Mouse (Mus musculus) CH12.LX (cell line): Measurements from ENCODE around the gene Jak1. TPM values are rescaled to one million over a fixed set of nuclear protein-coding genes. Genes with fewer than 3 reads are reported as not detected.

Source experiments
- DNase-seq: peaks from one replicate; pipeline ENCODE4 v3.0.0-alpha.2; 2013; ENCODE audit errors: extremely low read depth
- H3K27ac ChIP-seq: 2 replicates; pipeline ENCODE4 v1.5.1; 2012; ENCODE audit warnings: low read depth, mild to moderate bottlenecking, control low read depth, moderate library complexity; ENCODE audit not compliant: insufficient read depth
- H3K27me3 ChIP-seq: replicated peaks from 2 replicates; pipeline ENCODE3; 2012; ENCODE audit warnings: inconsistent platforms
- H3K36me3 ChIP-seq, 2 experiments: replicated peaks in 1 of 2; 2 replicates each; pipeline versions ENCODE3 to v1.6.1; 2012; ENCODE audit warnings: inconsistent platforms in 1 of 2, low read length in 1 of 2, mild to moderate bottlenecking in 1 of 2, mixed read lengths in 1 of 2, moderate library complexity in 1 of 2; ENCODE audit not compliant: control insufficient read depth in 1 of 2, insufficient read depth in 1 of 2
- H3K4me1 ChIP-seq, 2 experiments: 2 replicates each; pipeline ENCODE4 v1.6.1; 2012; ENCODE audit warnings: inconsistent platforms in 1 of 2, moderate library complexity in 1 of 2; ENCODE audit not compliant: insufficient read depth in 2 of 2, control insufficient read depth in 1 of 2
- H3K4me2 ChIP-seq: 2 replicates; pipeline ENCODE4 v1.6.1; 2012; ENCODE audit warnings: low read depth, mild to moderate bottlenecking, control low read depth; ENCODE audit not compliant: poor library complexity, insufficient read depth, severe bottlenecking
- H3K4me3 ChIP-seq, 3 experiments: fragments of 150-350 bp in 1 of 3; sonication (generic) in 1 of 3; replicated peaks in 1 of 3; 2 replicates each; pipeline versions ENCODE3 to v1.5.1; 2011 to 2012; ENCODE audit warnings: low read depth in 2 of 3, low read length in 2 of 3, mild to moderate bottlenecking in 2 of 3, moderate library complexity in 2 of 3, control low read depth in 1 of 3, improper control_type of control experiment in 1 of 3, inconsistent platforms in 1 of 3, mixed read lengths in 1 of 3; ENCODE audit not compliant: poor library complexity in 1 of 3
- H3K79me2 ChIP-seq: replicated peaks from 2 replicates; pipeline ENCODE4 v1.6.1; 2012; ENCODE audit warnings: mild to moderate bottlenecking, moderate library complexity; ENCODE audit not compliant: control insufficient read depth, poor library complexity, insufficient read depth, severe bottlenecking; ENCODE audit errors: extremely low read depth
- H3K9ac ChIP-seq: 2 replicates; pipeline ENCODE4 v1.6.1; 2012; ENCODE audit warnings: low read depth, mild to moderate bottlenecking, control low read depth, moderate library complexity; ENCODE audit not compliant: insufficient read depth
- H3K9me3 ChIP-seq: replicated peaks from 2 replicates; pipeline ENCODE3; 2012; ENCODE audit warnings: low read length, inconsistent platforms, mixed read lengths
- BHLHE40 ChIP-seq: IDR thresholded peaks from 2 replicates; pipeline ENCODE4 v1.6.1; 2011; ENCODE audit warnings: mild to moderate bottlenecking, low read depth, low read length, improper control_type of control experiment
- CHD2 ChIP-seq: IDR thresholded peaks from 2 replicates; pipeline ENCODE4 v1.6.1; 2011; ENCODE audit warnings: low read length, improper control_type of control experiment
- EP300 ChIP-seq: IDR thresholded peaks from 2 replicates; pipeline ENCODE4 v1.6.1; 2011; ENCODE audit warnings: low read length, improper control_type of control experiment
- GABPA ChIP-seq: IDR thresholded peaks from 2 replicates; pipeline ENCODE4 v1.6.1; 2012; ENCODE audit warnings: low read depth, low read length, improper control_type of control experiment, inconsistent platforms; ENCODE audit not compliant: insufficient replicate concordance
- KAT2A ChIP-seq: IDR thresholded peaks from 2 replicates; pipeline ENCODE4 v1.6.1; 2012; ENCODE audit warnings: low read length, improper control_type of control experiment, inconsistent platforms; ENCODE audit not compliant: insufficient replicate concordance
- MAFK ChIP-seq: IDR thresholded peaks from 2 replicates; pipeline ENCODE4 v1.6.1; 2011; ENCODE audit warnings: low read length, improper control_type of control experiment; ENCODE audit not compliant: insufficient replicate concordance
- MAX ChIP-seq: IDR thresholded peaks from 2 replicates; pipeline ENCODE4 v1.6.1; 2011; ENCODE audit warnings: low read length, improper control_type of control experiment
- MEF2A ChIP-seq: IDR thresholded peaks from 2 replicates; pipeline ENCODE4 v1.6.1; 2014; ENCODE audit warnings: low read depth, mild to moderate bottlenecking, inconsistent platforms, low read length, improper control_type of control experiment, borderline replicate concordance
- MYC ChIP-seq: IDR thresholded peaks from 2 replicates; pipeline ENCODE4 v1.6.1; 2011; ENCODE audit warnings: low read depth, mild to moderate bottlenecking, improper control_type of control experiment, low read length
- PAX5 ChIP-seq: IDR thresholded peaks from 2 replicates; pipeline ENCODE4 v1.6.1; 2012; ENCODE audit warnings: low read length, inconsistent platforms, mixed read lengths
- RAD21 ChIP-seq: IDR thresholded peaks from 2 replicates; pipeline ENCODE4 v1.6.1; 2011; ENCODE audit warnings: low read depth, mild to moderate bottlenecking, low read length, improper control_type of control experiment, moderate library complexity
- TBP ChIP-seq: conservative IDR thresholded peaks from 2 replicates; pipeline ENCODE4 v1.6.1; 2011; ENCODE audit warnings: low read depth, low read length, improper control_type of control experiment
- UBTF ChIP-seq: IDR thresholded peaks from 2 replicates; pipeline ENCODE4 v1.6.1; 2012; ENCODE audit warnings: low read depth, mild to moderate bottlenecking, inconsistent platforms, low read length, improper control_type of control experiment, moderate library complexity
- USF1 ChIP-seq: IDR thresholded peaks from 2 replicates; pipeline ENCODE4 v1.6.1; 2014; ENCODE audit warnings: low read depth, mild to moderate bottlenecking, inconsistent platforms, low read length, improper control_type of control experiment
- USF2 ChIP-seq: conservative IDR thresholded peaks from 2 replicates; pipeline ENCODE4 v1.6.1; 2011; ENCODE audit warnings: low read depth, low read length, improper control_type of control experiment
- ZKSCAN1 ChIP-seq: IDR thresholded peaks from 2 replicates; pipeline ENCODE4 v1.6.1; 2012; ENCODE audit warnings: low read depth, inconsistent platforms, low read length, improper control_type of control experiment, borderline replicate concordance
- ZMIZ1 ChIP-seq: IDR thresholded peaks from 2 replicates; pipeline ENCODE4 v1.6.1; 2012; ENCODE audit warnings: low read depth, mild to moderate bottlenecking, inconsistent platforms, low read length, improper control_type of control experiment
- dilution Hi-C: fragments of 300-500 bp; cut with MboI; formaldehyde crosslinking; loops from 2 replicates; pipeline ENCODE4 v1.14.3; 2020; ENCODE audit warnings: low sequenced_read_pairs; ENCODE audit not compliant: extremely low pct_unique_long_range_greater_than_20kb, extremely low pct_ligation_motif_present
- in situ Hi-C: fragments of 300-500 bp; cut with MboI; formaldehyde crosslinking; loops from 3 replicates; pipeline ENCODE4 v1.14.3; 2019; ENCODE audit warnings: low sequenced_read_pairs, low pct_ligation_motif_present, low pct_unique_long_range_greater_than_20kb, mixed read lengths
- polyA plus RNA-seq: library from polyadenylated mRNA; unstranded; fragments of >175 nt; gene quantifications from 2 replicates; pipeline ENCODE4 v1.2.1, GENCODE M21; 2012; ENCODE audit warnings: low read depth; ENCODE audit not compliant: insufficient read length
- total RNA-seq, 2 experiments: library from RNA; depleted of rRNA; stranded (reverse); fragments of 300-350 nt in 1 of 2; fragments of >200 nt in 1 of 2; gene quantifications; 2 replicates each; pipeline ENCODE4 v1.2.3; 2012 to 2014

The Jak1 gene
- total and polyA plus RNA-seq, 3 experiments: 28.6 to 51.4 (median 33.9) TPM

GRCm38 (mm10) chr4:101141768-101142167, 123.3 kb downstream of the Jak1 start (continued):
- no peak for TF ChIP-seq KAT2A
- TF ChIP-seq ZKSCAN1: no peak
- TF ChIP-seq PAX5: no peak
- TF ChIP-seq USF2: no peak
- TF ChIP-seq MEF2A: peak; percentile 48; the same call in 1 of the 2 replicates
- TF ChIP-seq RAD21: no peak; the same call in 1 of the 2 replicates
- TF ChIP-seq ZMIZ1: no peak
- peak; percentile 61 for TF ChIP-seq MYC
- TF ChIP-seq MAFK: 0 out of 2 replicates have a peak, but pooled peaks have one; percentile 45
- no peak; the same call in 1 of the 2 replicates for TF ChIP-seq MAX
- TF ChIP-seq GABPA: no peak
- TF ChIP-seq CHD2: no peak

- DNase-seq: no peak
- no peaks in the 10 kb centered on the region for H3K9me3 ChIP-seq
- in situ Hi-C loops (no loop called here), dilution Hi-C loops (no loop called here)
- no peaks in the 10 kb centered on the region for H3K27me3 ChIP-seq
- peak overlapping the region; percentile 56; the same call in 1 of the 2 replicates for H3K4me2 ChIP-seq
- peaks cover 7 to 20% of the 10 kb centered on the region in 2 experiments for H3K4me1 ChIP-seq
- TF ChIP-seq MAX (no peak), BHLHE40 (0 out of 2 replicates have a peak, but pooled peaks have one; percentile 15), USF1 (peak; percentile 33; the same call in 1 of the 2 replicates), EP300 (no peak)
- H3K36me3 ChIP-seq: no peaks in the 10 kb centered on the region
- no peak overlapping the region for H3K27ac ChIP-seq
- no peaks in the 10 kb centered on the region for H3K79me2 ChIP-seq
- no peak overlapping the region for H3K9ac ChIP-seq
- H3K4me3 ChIP-seq: no peak overlapping the region
Observed at GRCm38 (mm10) chr4:101137975-101138374, 127.1 kb downstream of the Jak1 start.

GRCm38 (mm10) chr4:101135909-101136308, 129.2 kb downstream of the Jak1 start:
- Histone ChIP-seq H3K36me3 (no peaks in the 10 kb centered on the region), H3K4me2 (no peak overlapping the region), H3K4me1 (no peaks in the 10 kb centered on the region), H3K27me3 (no peaks in the 10 kb centered on the region), H3K9me3 (no peaks in the 10 kb centered on the region), H3K9ac (no peak overlapping the region), H3K4me3 (no peak overlapping the region), H3K79me2 (no peaks in the 10 kb centered on the region), H3K27ac (no peak overlapping the region)
- dilution Hi-C loops: no loop called here
- in situ Hi-C loops: no loop called here
- DNase-seq: no peak
- TF ChIP-seq UBTF (no peak), TBP (no peak)
